Mouse (Mus musculus) lung, postnatal 0 days (tissue): ENCODE data around the gene Gm35315. TPM values are rescaled to one million over a fixed set of nuclear protein-coding genes. Genes with fewer than 3 reads are reported as not detected.

ENCODE experiments used
- ATAC-seq: fragments of 200-750 bp; cut with Nextera tagmentation; 2 replicates; pipeline ENCODE4 v1.8.0; 2017; ENCODE audit warnings: moderate library complexity
- DNase-seq: peaks from one replicate; pipeline ENCODE4 v3.0.0-alpha.2; 2016; ENCODE audit warnings: low spot score
- H3K27ac ChIP-seq: fragments of 300-500 bp; sonication (generic); 2 replicates; pipeline ENCODE4 v1.5.1; 2014; ENCODE audit warnings: antibody characterized with exemption, mild to moderate bottlenecking, low read length, mixed read lengths
- H3K27me3 ChIP-seq: fragments of 300-500 bp; sonication (generic); replicated peaks from 2 replicates; pipeline ENCODE4 v1.6.1; 2014; ENCODE audit warnings: low read length, mixed read lengths; ENCODE audit not compliant: insufficient read depth
- H3K36me3 ChIP-seq: fragments of 300-500 bp; sonication (generic); 2 replicates; pipeline ENCODE4 v1.6.1; 2014; ENCODE audit warnings: low read length, mixed read lengths; ENCODE audit not compliant: insufficient read depth
- H3K4me1 ChIP-seq: fragments of 300-500 bp; sonication (generic); 2 replicates; pipeline ENCODE4 v1.6.1; 2014; ENCODE audit warnings: antibody characterized with exemption, low read depth, low read length, mixed read lengths; ENCODE audit not compliant: insufficient read depth
- H3K4me2 ChIP-seq: fragments of 300-500 bp; sonication (generic); replicated peaks from 2 replicates; pipeline ENCODE4 v1.6.1; 2014; ENCODE audit warnings: low read depth, mild to moderate bottlenecking, low read length, moderate library complexity, mixed read lengths
- H3K4me3 ChIP-seq: fragments of 300-500 bp; sonication (generic); 2 replicates; pipeline ENCODE4 v1.5.1; 2014; ENCODE audit warnings: low read depth, low read length
- H3K9ac ChIP-seq: fragments of 300-500 bp; sonication (generic); replicated peaks from 2 replicates; pipeline ENCODE4 v1.6.1; 2014; ENCODE audit warnings: low read depth, mild to moderate bottlenecking
- H3K9me3 ChIP-seq: fragments of 300-500 bp; sonication (generic); 2 replicates; pipeline ENCODE4 v1.6.1; 2016; ENCODE audit warnings: low read length, mixed read lengths
- CTCF ChIP-seq: IDR thresholded peaks from 2 replicates; pipeline ENCODE4 v1.5.1; 2016; ENCODE audit warnings: antibody characterized with exemption, mild to moderate bottlenecking
- EP300 ChIP-seq: IDR thresholded peaks from 2 replicates; pipeline ENCODE4 v1.6.1; 2016; ENCODE audit warnings: antibody characterized with exemption, mild to moderate bottlenecking, control low read depth
- WGBS: fragments of 180-500 bp; shearing (Covaris S2); extraction: QIAGEN DNeasy Blood & Tissue Kit; methylation state at CpG from one replicate; pipeline ENCODE4 v1.1.7; 2014; 5-methylcytosine and 5-hydroxymethylcytosine counted together
- polyA plus RNA-seq: library from polyadenylated mRNA; unstranded; fragments of >200 nt; fragmentation: Nextera tagmentation; extraction: Ambion mirVana; gene quantifications from 2 replicates; pipeline ENCODE4 v1.2.1, GENCODE M21; 2015

Gm35315 gene
- polyA plus RNA-seq, 1 experiment from 2014 or later = 0.26 TPM

- no peak overlapping the region for H3K4me3 ChIP-seq
- H3K9ac ChIP-seq = no peak overlapping the region
- no peak for TF ChIP-seq CTCF
- no peak for TF ChIP-seq EP300
- peaks cover 14% of the 10 kb centered on the region for H3K4me1 ChIP-seq
- H3K27ac ChIP-seq = no peak overlapping the region
- H3K4me2 ChIP-seq = no peak overlapping the region
- no peak for DNase-seq
- WGBS = 87% methylated on average over 13 of the region's 13 CpGs
- H3K36me3 ChIP-seq = peaks cover 20% of the 10 kb centered on the region
- H3K27me3 ChIP-seq = no peaks in the 10 kb centered on the region
- ATAC-seq = no peak
- H3K9me3 ChIP-seq = no peaks in the 10 kb centered on the region
Measured at GRCm38 (mm10) chr5:110102429-110102828, 8.2 kb upstream of the Gm35315 start.

GRCm38 (mm10) chr5:110101716-110102347, 7.6 kb upstream of the Gm35315 start:
- H3K4me1 ChIP-seq = peaks cover 14% of the 10 kb centered on the region
- no peak overlapping the region for H3K9ac ChIP-seq
- H3K4me3 ChIP-seq = peak overlapping the region; percentile 28
- H3K9me3 ChIP-seq = no peaks in the 10 kb centered on the region
- peak overlapping the region; percentile 57 for H3K4me2 ChIP-seq
- H3K36me3 ChIP-seq = peaks cover 20% of the 10 kb centered on the region
- H3K27ac ChIP-seq = no peak overlapping the region
- DNase-seq (no peak), ATAC-seq (0 out of 2 replicates have a peak, but pooled peaks have one; percentile 12)
- no peaks in the 10 kb centered on the region for H3K27me3 ChIP-seq
- TF ChIP-seq EP300 = no peak
- 11% methylated on average over 34 of the region's 34 CpGs for WGBS

GRCm38 (mm10) chr5:110100921-110101631, 6.9 kb upstream of the Gm35315 start:
- Histone ChIP-seq H3K9ac (no peak overlapping the region), H3K36me3 (peaks cover 20% of the 10 kb centered on the region), H3K9me3 (no peaks in the 10 kb centered on the region), H3K27me3 (no peaks in the 10 kb centered on the region), H3K4me1 (peaks cover 14% of the 10 kb centered on the region), H3K4me2 (peak overlapping the region; percentile 57), H3K4me3 (peak overlapping the region; percentile 28), H3K27ac (no peak overlapping the region)
- peak; percentile 37 for DNase-seq
- 2% methylated on average over 30 of the region's 37 CpGs for WGBS
- no peak for TF ChIP-seq EP300
- no peak for TF ChIP-seq CTCF
- ATAC-seq = peak; percentile 11

DNA sequence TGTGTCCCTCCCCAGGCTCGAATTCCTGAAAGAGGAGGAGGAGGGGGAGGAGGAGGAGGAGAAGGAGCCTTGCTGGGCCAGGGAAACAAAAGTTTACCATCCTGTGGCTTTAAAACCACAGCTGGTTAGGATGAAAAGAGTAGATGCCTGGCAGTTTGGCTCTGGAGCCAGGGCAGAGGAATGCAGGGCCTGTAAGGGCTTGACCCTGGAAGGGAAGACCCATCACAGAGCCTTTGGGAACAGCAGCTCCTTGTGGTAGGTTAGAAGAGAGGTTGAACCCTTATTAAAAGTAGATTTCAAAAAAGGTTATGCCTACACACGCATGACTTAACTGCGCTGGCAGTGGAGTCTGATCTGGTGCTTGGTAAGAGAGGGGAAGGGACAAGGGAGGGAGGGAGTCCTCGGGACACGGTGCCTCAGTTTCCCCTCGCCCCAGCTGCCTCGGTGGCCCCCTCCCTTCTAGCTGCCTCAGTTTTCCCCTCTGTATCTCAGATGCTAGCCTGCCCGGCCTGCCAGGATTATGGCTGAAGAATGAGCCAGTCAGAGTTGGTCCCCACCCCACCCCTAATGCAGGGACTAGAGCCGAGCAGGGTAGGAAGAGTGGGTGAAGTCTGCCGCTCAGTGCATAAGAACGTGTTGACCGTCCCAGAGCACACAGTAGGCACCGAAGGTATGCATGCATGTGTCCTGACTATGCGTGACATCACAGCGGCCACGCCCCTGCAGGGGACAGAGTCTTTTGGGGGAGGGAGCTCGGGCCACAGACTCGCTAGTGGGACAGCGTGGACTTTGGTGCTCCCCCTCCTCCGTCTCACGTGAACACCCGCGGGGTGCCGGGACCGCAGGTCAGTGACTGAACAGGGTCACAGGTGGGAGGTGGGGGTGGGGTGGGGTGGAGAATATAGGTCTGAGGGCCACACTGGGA, 5.7 kb upstream of the Gm35315 start, which contains the start of gene Plcxd1:
Plcxd1 (plus strand) TSS at position 314 of the 925 bp plus-strand sequence.
- no peak for DNase-seq

GRCm38 (mm10) chr5:110098991-110099477, 4.8 kb upstream of the Gm35315 start:
- 41% methylated on average over 1 of the region's 1 CpGs for WGBS
- DNase-seq (peak; percentile 71), ATAC-seq (peak; percentile 34)

More for the DNA sequence above, 5.7 kb upstream of the Gm35315 start, which contains the start of gene Plcxd1:
- WGBS = 6% methylated on average over 24 of the region's 25 CpGs
- peaks cover 14% of the 10 kb centered on the region for H3K4me1 ChIP-seq
- peak; percentile 22; the same call in 1 of the 2 replicates for TF ChIP-seq CTCF
- TF ChIP-seq EP300 = no peak
- H3K27ac ChIP-seq = peak within 1 kb of the TSS; percentile 20; the same call in 1 of the 2 replicates
- peaks cover 18% of the 10 kb centered on the region for H3K36me3 ChIP-seq
- no peaks in the 10 kb centered on the region for H3K27me3 ChIP-seq
- peak within 1 kb of the TSS; percentile 28 for H3K4me3 ChIP-seq
- no peak within 1 kb of the TSS for H3K9ac ChIP-seq
- H3K9me3 ChIP-seq = no peaks in the 10 kb centered on the region
- H3K4me2 ChIP-seq = peak within 1 kb of the TSS; percentile 57
- 0 out of 2 replicates have a peak, but pooled peaks have one; percentile 9 for ATAC-seq

More at GRCm38 (mm10) chr5:110098991-110099477, 4.8 kb upstream of the Gm35315 start:
- Histone ChIP-seq H3K4me3 (no peak overlapping the region), H3K9ac (no peak overlapping the region), H3K27me3 (no peaks in the 10 kb centered on the region), H3K36me3 (peaks cover 9% of the 10 kb centered on the region), H3K4me2 (no peak overlapping the region), H3K4me1 (peaks cover 14% of the 10 kb centered on the region), H3K9me3 (no peaks in the 10 kb centered on the region), H3K27ac (peak overlapping the region; percentile 20; the same call in 1 of the 2 replicates)
- no peak for TF ChIP-seq EP300
- peak; percentile 14; the same call in 1 of the 2 replicates for TF ChIP-seq CTCF
